In the genomic region with DNA sequence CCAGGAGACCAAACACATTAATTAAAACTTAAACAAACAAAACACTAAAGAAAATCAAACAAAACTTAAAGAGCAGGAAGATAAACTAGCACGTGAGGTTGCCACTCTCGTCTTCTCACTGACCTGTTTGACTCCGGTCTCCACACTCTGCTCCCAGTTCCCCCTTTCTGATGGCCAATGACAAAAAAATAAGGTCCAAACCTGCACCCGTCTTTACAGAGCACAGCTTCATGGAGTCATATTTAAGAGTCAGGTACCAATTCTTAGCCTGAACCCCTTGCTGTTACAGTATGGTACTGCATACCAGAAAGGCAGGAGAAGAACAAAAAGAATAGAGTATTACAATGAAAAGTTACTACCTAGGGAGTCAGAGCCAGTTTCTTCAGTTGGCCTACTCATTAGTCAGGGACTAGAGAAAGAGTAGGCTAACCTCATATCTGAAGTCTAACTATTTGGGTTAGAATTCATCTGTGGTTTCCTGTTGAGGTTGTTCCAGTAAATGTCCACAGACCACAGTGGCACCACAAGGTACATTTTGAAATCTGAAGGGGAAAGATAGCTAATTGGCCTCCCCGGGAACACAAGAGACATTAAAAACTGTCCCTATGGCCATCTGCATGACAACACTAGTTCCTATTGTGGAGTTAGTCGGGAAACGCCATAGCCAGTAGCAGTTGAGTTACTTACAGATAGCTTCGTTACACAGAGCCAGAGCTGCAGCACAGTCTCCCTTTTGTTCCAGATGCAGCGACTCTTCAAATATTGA, we compare ENCODE assay signal across 1 mouse cellular context.
TF ChIP-seq lines count a peak whose summit lies in the region.

No protein-coding gene starts in this region.

TF ChIP-seq in MEL, 35 proteins besides CTCF, POLR2A, EP300 and RAD21 (continued from another document):
- TF ChIP-seq MEF2A (IDR thresholded peaks at IDR 0.05; ENCODE audit: extremely low read depth, insufficient replicate concordance, low read depth, low read length, poor library complexity, severe bottlenecking) (no peak), TBP (IDR thresholded peaks at IDR 0.05; ENCODE audit: low read depth, low read length) (no peak), POLR2AphosphoS2 (IDR thresholded peaks at IDR 0.05; ENCODE audit: low read length) (no peak), ZC3H11A (IDR thresholded peaks at IDR 0.05; ENCODE audit: low read depth, low read length) (no peak), GABPA (IDR thresholded peaks at IDR 0.05; ENCODE audit: low read depth, low read length) (no peak), MAZ (IDR thresholded peaks at IDR 0.05; ENCODE audit: low read depth, low read length) (no peak), POLR2AphosphoS5 (IDR thresholded peaks at IDR 0.05; ENCODE audit: borderline replicate concordance, low read depth, low read length) (no peak), SIN3A (IDR thresholded peaks at IDR 0.05; ENCODE audit: low read length) (no peak; the same call in 1 of the 2 replicates), ZKSCAN1 (IDR thresholded peaks at IDR 0.05; ENCODE audit: low read depth, low read length) (no peak), SMC3 (IDR thresholded peaks at IDR 0.05; ENCODE audit: low read depth, low read length) (no peak), CHD1 (IDR thresholded peaks at IDR 0.05; ENCODE audit: low read depth, low read length) (no peak), TCF12 (IDR thresholded peaks at IDR 0.05; ENCODE audit: low read depth, low read length) (no peak), GATA1 (IDR thresholded peaks at IDR 0.05; ENCODE audit: low read depth, low read length) (peak; percentile 55; the same call in 1 of the 2 replicates), RCOR1 (IDR thresholded peaks at IDR 0.05; ENCODE audit: low read depth, low read length) (peak; percentile 94), TAL1 (IDR thresholded peaks at IDR 0.05; ENCODE audit: low read length) (peak; percentile 65), E2F4 (IDR thresholded peaks at IDR 0.05; ENCODE audit: borderline replicate concordance, low read depth, low read length) (no peak), MYB (IDR thresholded peaks at IDR 0.05; ENCODE audit: low read depth, low read length) (no peak), CHD2 (IDR thresholded peaks at IDR 0.05; ENCODE audit: low read length) (no peak), MXI1 (IDR thresholded peaks at IDR 0.05; ENCODE audit: low read depth, low read length) (no peak)
